Mouse (Mus musculus) liver, embryonic 14.5 days (tissue): ENCODE measurements around the gene Nrxn1. TPM values are rescaled to one million over a fixed set of nuclear protein-coding genes. Genes with fewer than 3 reads are reported as not detected.

Experiments used
- ATAC-seq: fragments of 200-750 bp; cut with Nextera tagmentation; 2 replicates; pipeline ENCODE4 v1.8.0; 2017; ENCODE audit warnings: moderate number of reproducible peaks, mild to moderate bottlenecking, moderate library complexity; ENCODE audit not compliant: insufficient read depth
- DNase-seq, 3 experiments: peaks; one replicate each; pipeline ENCODE4 v3.0.0-alpha.2; 2012 to 2013; ENCODE audit warnings: low read depth in 3 of 3, low spot score in 3 of 3
- H3K27ac ChIP-seq: fragments of 300-500 bp; sonication (generic); 2 replicates; pipeline ENCODE4 v1.5.1; 2014; ENCODE audit warnings: moderate library complexity, mild to moderate bottlenecking, control low read depth, inconsistent platforms
- H3K27me3 ChIP-seq: fragments of 300-500 bp; sonication (generic); 2 replicates; pipeline ENCODE4 v1.6.1; 2014; ENCODE audit warnings: mild to moderate bottlenecking, low read length, moderate library complexity; ENCODE audit not compliant: control insufficient read depth, insufficient read depth
- H3K36me3 ChIP-seq: fragments of 300-500 bp; sonication (generic); replicated peaks from 2 replicates; pipeline ENCODE4 v1.6.1; 2014; ENCODE audit warnings: low read depth; ENCODE audit not compliant: control insufficient read depth, insufficient read depth
- H3K4me1 ChIP-seq, 2 experiments: fragments of 200-500 bp in 1 of 2; fragments of 300-500 bp in 1 of 2; sonication (generic) in 1 of 2; replicated peaks; 2 replicates each; pipeline ENCODE4 v1.6.1; 2012 to 2014; ENCODE audit warnings: antibody characterized with exemption in 1 of 2, inconsistent platforms in 1 of 2, low read length in 1 of 2; ENCODE audit not compliant: control insufficient read depth in 2 of 2, insufficient read depth in 2 of 2
- H3K4me2 ChIP-seq: fragments of 300-500 bp; sonication (generic); 2 replicates; pipeline ENCODE4 v1.6.1; 2014; ENCODE audit warnings: low read depth, mild to moderate bottlenecking, control low read depth, moderate library complexity
- H3K4me3 ChIP-seq, 2 experiments: fragments of 200-500 bp in 1 of 2; fragments of 300-500 bp in 1 of 2; sonication (generic) in 1 of 2; 2 replicates each; pipeline ENCODE4 v1.5.1; 2012 to 2014; ENCODE audit warnings: low read depth in 2 of 2, low read length in 2 of 2, mild to moderate bottlenecking in 2 of 2, control low read depth in 1 of 2, inconsistent platforms in 1 of 2, moderate library complexity in 1 of 2; ENCODE audit not compliant: insufficient read depth in 1 of 2
- H3K9ac ChIP-seq: fragments of 300-500 bp; sonication (generic); replicated peaks from 2 replicates; pipeline ENCODE4 v1.6.1; 2014; ENCODE audit warnings: mild to moderate bottlenecking, control low read depth, moderate library complexity
- H3K9me3 ChIP-seq: fragments of 300-500 bp; sonication (generic); 2 replicates; pipeline ENCODE4 v1.6.1; 2016; ENCODE audit warnings: low read length, mixed read lengths; ENCODE audit not compliant: control insufficient read depth
- CTCF ChIP-seq: IDR thresholded peaks from 2 replicates; pipeline ENCODE4 v1.5.1; 2016; ENCODE audit warnings: antibody characterized with exemption, low read depth, control low read depth
- EP300 ChIP-seq: IDR thresholded peaks from 2 replicates; pipeline ENCODE4 v1.6.1; 2016; ENCODE audit warnings: antibody characterized with exemption, low read depth
- WGBS: fragments of 180-500 bp; shearing (Covaris S2); extraction: QIAGEN DNeasy Blood & Tissue Kit; methylation state at CpG from one replicate; pipeline ENCODE4 v1.1.7; 2014; ENCODE audit not compliant: insufficient replicate concordance; 5-methylcytosine and 5-hydroxymethylcytosine counted together
- polyA plus RNA-seq, 2 experiments: library from polyadenylated mRNA; depleted of rRNA in 1 of 2; stranded (reverse) in 1 of 2; unstranded in 1 of 2; fragments of >200 nt; fragmentation: Nextera tagmentation in 1 of 2; extraction: Ambion mirVana in 1 of 2; gene quantifications; 2 replicates each; pipeline versions ENCODE4 v1.2.1 to v1.2.3; 2012 to 2014

Gene Nrxn1
- polyA plus RNA-seq, 2 experiments = 0.03 to 0.14 TPM

- no peaks in the 10 kb centered on the region for H3K27me3 ChIP-seq
- no peaks in the 10 kb centered on the region for H3K36me3 ChIP-seq
- no peaks in the 10 kb centered on the region for H3K4me1 ChIP-seq
- TF ChIP-seq CTCF (no peak), EP300 (no peak)
- 53% methylated on average over 2 of the region's 2 CpGs for WGBS
- no peak for DNase-seq
- H3K9me3 ChIP-seq = no peaks in the 10 kb centered on the region
- no peak overlapping the region for H3K27ac ChIP-seq
- H3K4me3 ChIP-seq = no peak overlapping the region
- ATAC-seq = no peak
- no peak overlapping the region for H3K4me2 ChIP-seq
- no peak overlapping the region for H3K9ac ChIP-seq
Observed at GRCm38 (mm10) chr17:90798689-90799088, 294.2 kb downstream of the Nrxn1 start.

- H3K27me3 ChIP-seq = no peaks in the 10 kb centered on the region
- H3K27ac ChIP-seq = no peak overlapping the region
- no peaks in the 10 kb centered on the region for H3K4me1 ChIP-seq
- no peak overlapping the region for H3K9ac ChIP-seq
- no peak overlapping the region for H3K4me3 ChIP-seq
- ATAC-seq = no peak
- peak in 1 of 3 experiments; percentile 0 for DNase-seq
- H3K4me2 ChIP-seq = no peak overlapping the region
- TF ChIP-seq CTCF (no peak), EP300 (no peak)
- H3K9me3 ChIP-seq = no peaks in the 10 kb centered on the region
- 56% methylated on average over 2 of the region's 2 CpGs for WGBS
- no peaks in the 10 kb centered on the region for H3K36me3 ChIP-seq
Observed at GRCm38 (mm10) chr17:90797659-90798288, 295.1 kb downstream of the Nrxn1 start.

- 62% methylated on average over 2 of the region's 2 CpGs for WGBS
- TF ChIP-seq CTCF = no peak
- no peak for TF ChIP-seq EP300
- DNase-seq = no peak
- Histone ChIP-seq H3K4me3 (no peak overlapping the region), H3K4me2 (no peak overlapping the region), H3K27me3 (no peaks in the 10 kb centered on the region), H3K27ac (no peak overlapping the region), H3K4me1 (no peaks in the 10 kb centered on the region), H3K36me3 (no peaks in the 10 kb centered on the region), H3K9me3 (no peaks in the 10 kb centered on the region), H3K9ac (no peak overlapping the region)
- ATAC-seq = no peak
Observed at GRCm38 (mm10) chr17:90796974-90797373, 295.9 kb downstream of the Nrxn1 start.

- Histone ChIP-seq H3K4me3 (no peak overlapping the region), H3K4me2 (no peak overlapping the region), H3K9ac (no peak overlapping the region), H3K27me3 (no peaks in the 10 kb centered on the region), H3K9me3 (no peaks in the 10 kb centered on the region), H3K27ac (no peak overlapping the region), H3K36me3 (no peaks in the 10 kb centered on the region), H3K4me1 (no peaks in the 10 kb centered on the region)
- ATAC-seq = no peak
- 68% methylated on average over 3 of the region's 3 CpGs for WGBS
- no peak for DNase-seq
- no peak for TF ChIP-seq EP300
- TF ChIP-seq CTCF = no peak
Observed at GRCm38 (mm10) chr17:90788491-90789127, 304.3 kb downstream of the Nrxn1 start.

GRCm38 (mm10) chr17:90788040-90788439, 304.8 kb downstream of the Nrxn1 start:
- TF ChIP-seq CTCF (no peak), EP300 (no peak)
- Histone ChIP-seq H3K36me3 (no peaks in the 10 kb centered on the region), H3K4me1 (no peaks in the 10 kb centered on the region), H3K27ac (no peak overlapping the region), H3K4me2 (no peak overlapping the region), H3K9ac (no peak overlapping the region), H3K9me3 (no peaks in the 10 kb centered on the region), H3K4me3 (no peak overlapping the region), H3K27me3 (no peaks in the 10 kb centered on the region)
- 38% methylated on average over 1 of the region's 1 CpGs for WGBS
- DNase-seq (no peak), ATAC-seq (no peak)
